Mouse (Mus musculus) megakaryocyte-erythroid progenitor cell, adult 5-6 weeks (primary cell): ENCODE results near the gene Hoxd11. TPM values are rescaled to one million over a fixed set of nuclear protein-coding genes. Genes with fewer than 3 reads are reported as not detected.

ENCODE experiments used
- ATAC-seq: replicated peaks from 2 replicates; pipeline ENCODE4 v1.8.0; 2016; ENCODE audit warnings: mild to moderate bottlenecking, inconsistent platforms; ENCODE audit not compliant: severe bottlenecking, poor library complexity, low FRiP score, low TSS enrichment
- total RNA-seq, 2 experiments: library from RNA; stranded (forward) in 1 of 2; stranded (reverse) in 1 of 2; fragments of 200-1000, 215-1000 nt in 1 of 2; fragments of >200 nt in 1 of 2; fragmentation: Nextera tagmentation in 1 of 2; gene quantifications; 2 replicates each; pipeline ENCODE4 v1.2.3; 2014 to 2017

Gene Hoxd11
- total RNA-seq (2014; fragmentation: Nextera tagmentation) (not detected in 2 replicates), total RNA-seq (2017) (not detected in 2 replicates)

DNA sequence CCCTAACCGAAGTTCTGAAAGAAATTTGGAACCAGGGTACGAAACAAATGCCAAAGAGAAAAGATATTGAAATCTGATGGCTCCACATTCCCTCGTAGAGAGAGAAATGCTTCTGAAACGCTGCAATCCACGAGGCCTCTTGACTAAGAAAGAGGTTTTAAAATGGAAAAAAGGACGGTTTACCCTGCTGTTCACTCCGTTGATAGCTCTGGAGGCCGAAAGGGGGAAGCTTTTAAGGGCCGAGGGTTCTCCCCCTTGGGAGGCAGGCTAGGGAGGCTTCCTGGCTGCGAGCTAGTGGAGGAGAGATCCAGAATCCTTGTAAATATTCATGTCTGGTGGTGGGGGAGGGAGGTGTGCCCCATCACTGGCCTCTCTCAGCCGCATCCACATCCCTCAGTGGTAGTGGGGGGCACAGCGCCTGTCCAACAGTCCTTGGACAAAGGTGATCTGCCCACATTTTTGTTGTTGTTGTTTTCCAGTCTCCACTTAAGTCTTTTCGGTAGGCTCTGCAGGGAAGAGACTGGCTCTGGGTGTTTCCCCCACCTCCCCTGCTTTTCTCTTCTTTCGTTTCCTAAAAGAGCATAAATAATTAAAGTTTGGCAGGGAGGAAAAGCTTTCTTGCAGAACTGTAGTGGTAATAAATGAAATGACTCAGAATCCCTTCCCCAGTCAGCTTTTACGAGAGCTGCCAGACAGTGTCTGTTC lies at the start of gene Hoxd11:
Gene Hoxd11 (plus strand): TSS at position 667 of the 705 bp plus-strand sequence.
- ATAC-seq, result no peak

GRCm38 (mm10) chr2:74635412-74635811 lies 43.9 kb upstream of the Hoxd11 start:
- ATAC-seq, result no peak

- no peak for ATAC-seq
These were observed 36.9 kb upstream of the Hoxd11 start for GRCm38 (mm10) chr2:74642431-74642830.

- ATAC-seq, result no peak
These were observed 33.7 kb upstream of the Hoxd11 start for GRCm38 (mm10) chr2:74645631-74646030.

DNA sequence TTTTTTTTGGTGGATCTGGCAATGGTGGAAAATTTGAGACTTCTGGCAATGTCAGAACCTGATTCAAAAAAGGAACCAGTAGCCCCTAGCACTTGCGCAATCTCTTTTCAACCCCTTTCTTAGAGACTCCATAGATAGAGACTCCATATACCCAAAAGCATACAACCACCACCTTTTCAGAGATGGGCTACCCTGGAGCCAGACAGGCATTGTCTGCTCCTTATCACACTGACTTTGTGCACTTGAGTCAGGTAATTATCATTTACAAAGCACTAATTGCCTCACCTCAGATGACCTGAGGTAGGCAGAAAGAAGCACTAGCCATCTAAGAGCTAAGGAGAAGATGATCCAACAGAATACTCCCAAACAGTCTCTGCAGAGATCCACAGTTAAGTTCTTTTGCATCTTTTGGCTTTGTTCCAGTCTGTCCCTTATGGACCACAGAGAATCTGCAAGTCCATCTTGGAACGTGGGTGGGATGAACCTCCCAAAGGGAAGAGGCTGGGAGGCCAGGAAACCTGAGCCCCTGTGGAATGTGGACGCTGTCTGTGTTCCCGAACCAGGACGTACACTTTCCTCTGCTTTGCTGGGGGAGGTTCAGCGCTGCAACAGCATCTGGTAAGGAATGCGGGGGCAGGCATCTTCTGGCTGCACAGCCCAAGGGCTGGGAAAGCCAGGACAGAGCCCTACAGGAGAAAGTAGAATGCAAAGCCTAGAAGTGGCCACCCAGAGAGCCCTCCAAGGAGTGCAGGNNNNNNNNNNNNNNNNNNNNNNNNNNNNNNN lies 32.1 kb upstream of the Hoxd11 start:
- ATAC-seq, result no peak

DNA sequence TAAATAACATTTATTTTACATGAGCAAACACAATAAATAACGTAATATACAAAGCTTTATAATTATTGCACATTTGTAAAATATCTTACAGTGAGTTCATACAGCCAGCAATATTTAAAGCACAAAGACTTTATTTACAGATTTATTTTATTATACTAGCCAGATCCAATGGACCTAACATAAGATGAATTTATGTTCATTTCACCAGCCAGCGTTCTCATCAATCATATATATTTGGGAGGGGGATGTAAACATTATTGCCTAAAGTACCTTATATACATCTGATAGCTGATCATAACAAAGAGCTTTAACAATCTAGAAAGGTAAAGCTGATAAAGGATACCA lies 26.4 kb upstream of the Hoxd11 start:
- no peak for ATAC-seq

- no peak for ATAC-seq
These were observed 25.4 kb upstream of the Hoxd11 start for GRCm38 (mm10) chr2:74653781-74654535.

- ATAC-seq, result no peak
These were observed 24.5 kb upstream of the Hoxd11 start for GRCm38 (mm10) chr2:74654743-74655419.

DNA sequence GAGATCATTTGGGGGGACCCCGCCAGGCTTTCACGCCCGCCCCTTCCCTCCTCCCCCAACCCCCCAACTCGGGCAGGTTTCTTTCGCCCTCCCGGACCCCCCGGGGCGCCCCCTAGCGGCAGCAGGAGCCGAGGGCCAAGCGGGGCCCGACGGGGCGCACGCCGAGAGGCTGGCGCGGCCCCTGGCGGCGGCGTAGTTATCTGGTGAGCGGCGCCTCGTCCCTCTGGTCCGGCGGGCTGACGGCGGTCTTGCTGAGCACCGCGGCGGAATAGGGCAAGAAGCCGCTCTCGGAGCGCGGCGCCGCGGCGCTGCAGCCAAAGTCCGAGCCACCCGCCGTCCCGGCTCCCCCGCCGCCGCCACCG lies 24.0 kb upstream of the Hoxd11 start:
- no peak for ATAC-seq

DNA sequence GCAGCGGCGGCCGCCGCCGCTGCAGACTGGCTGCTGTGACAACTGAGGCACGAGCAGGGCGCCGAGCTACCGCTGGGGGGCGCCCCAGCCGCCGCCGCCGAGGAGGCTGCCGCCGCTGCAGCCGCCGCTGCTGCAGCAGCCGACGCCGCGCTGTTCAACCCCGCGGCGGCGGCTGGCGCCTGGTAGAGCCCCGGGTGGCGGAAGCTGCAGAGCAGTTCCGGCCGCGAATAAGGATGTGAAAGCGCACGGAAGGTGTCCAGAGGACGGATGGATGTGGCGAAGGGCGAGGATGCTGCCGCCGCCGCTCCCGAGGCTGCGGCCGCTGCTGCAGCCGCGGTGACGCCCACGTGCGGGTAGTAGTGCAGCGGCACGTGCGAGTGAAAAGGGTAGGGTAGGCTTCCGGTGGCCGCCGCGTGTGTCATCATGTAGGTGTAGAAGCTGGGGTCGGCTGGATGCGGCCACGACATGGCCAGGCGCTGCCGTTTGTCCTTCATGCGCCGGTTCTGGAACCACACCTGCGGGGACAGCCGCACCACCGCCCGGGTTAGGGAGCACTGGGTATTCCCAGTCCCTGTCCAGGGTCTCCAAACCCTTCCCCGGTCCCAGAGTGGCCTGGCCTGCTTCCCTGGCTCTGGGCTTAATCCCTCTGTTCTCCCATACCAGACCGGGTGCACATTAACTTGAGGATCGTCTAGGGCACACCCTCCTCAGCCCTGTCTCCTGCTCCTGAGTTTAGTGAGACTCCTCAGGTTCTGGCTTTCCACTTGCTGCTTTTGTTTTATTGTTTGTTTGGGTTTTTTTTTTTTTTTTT lies 23.3 kb upstream of the Hoxd11 start:
- ATAC-seq, result no peak

DNA sequence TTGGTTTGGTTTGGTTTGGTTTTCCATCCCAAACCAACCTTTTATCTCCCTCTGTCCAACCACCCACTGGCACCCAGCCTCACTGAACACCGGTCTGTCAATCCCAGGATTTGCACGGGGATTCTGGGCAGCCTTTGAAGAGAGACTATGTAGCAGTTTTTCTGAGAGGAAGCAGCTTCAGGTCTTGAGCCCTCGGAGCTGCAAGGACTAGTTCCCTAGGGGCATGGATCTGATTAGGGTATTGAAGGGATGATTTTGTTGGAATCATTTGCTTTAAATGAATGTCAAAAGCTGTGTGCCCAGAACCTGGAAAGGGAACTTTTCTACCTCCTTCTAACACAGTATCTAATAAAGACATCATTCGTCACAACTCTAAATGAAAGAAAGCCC lies 22.7 kb upstream of the Hoxd11 start:
- ATAC-seq, result no peak

DNA sequence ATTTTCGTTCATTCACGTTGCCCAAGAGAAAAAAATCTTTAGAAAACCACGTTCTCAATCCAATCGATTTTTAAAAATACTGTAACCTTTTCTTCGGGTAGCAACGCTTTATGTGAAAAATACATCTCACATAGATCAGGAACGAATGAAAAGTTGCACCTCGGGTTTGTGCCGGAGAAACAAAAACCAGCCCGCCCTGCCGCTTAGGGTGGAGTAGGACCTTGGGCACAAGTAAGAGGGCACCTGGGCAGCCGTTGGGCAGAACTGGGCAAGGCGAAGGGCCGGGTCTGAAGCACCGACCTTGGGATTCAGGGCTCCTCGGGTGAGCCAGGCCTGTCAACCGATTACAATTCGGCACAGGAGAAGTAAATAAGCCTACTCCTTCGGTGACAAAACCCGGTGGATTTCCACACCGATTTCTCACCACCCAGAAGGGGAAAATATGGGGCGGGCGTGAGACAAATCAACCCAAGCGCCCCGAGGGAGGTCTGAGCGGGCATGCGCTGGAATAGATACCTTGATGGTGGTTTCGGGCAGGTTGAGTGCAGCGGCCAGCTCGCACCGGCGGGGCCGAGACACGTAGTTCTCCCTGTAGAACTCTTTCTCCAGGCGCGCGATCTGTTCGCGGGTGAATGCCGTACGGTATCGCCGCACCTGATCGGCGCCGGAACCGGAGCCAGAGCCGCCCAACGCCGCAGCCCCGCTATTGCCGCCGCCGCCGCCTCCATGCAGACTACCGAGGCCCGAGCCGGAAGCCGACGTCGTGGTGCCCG lies 21.9 kb upstream of the Hoxd11 start:
- no peak for ATAC-seq

DNA sequence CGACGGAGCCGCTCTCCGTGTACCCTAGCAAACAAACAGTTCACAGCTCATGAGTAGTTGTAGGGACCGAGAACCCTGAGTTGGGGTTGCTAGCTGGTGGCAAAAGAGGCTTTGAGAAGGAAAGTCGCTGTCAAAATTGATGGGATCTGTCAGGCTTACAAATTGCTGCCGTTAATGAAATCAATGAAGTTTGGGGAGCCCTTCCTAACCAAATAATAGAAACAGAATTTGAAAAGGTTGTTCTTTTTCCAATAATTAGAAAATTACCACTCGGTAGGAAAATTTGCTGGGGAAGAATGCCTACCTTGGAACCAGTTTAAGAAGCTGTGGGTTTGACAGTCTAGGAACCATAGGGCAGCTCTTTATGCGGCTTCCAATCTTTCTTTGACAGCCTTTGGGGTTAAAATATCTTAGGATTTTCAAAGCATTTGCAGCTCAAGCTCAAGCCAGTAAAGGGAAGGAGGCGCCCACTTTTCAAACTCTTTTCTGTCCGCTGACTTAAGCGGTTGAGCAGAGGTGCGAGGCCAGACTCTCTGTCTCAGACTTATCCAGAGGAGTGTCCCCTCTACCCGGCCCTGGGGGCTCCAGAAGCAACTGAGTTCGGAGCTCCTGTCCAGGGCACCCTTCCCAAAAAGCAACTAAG lies 21.2 kb upstream of the Hoxd11 start:
- no peak for ATAC-seq

DNA sequence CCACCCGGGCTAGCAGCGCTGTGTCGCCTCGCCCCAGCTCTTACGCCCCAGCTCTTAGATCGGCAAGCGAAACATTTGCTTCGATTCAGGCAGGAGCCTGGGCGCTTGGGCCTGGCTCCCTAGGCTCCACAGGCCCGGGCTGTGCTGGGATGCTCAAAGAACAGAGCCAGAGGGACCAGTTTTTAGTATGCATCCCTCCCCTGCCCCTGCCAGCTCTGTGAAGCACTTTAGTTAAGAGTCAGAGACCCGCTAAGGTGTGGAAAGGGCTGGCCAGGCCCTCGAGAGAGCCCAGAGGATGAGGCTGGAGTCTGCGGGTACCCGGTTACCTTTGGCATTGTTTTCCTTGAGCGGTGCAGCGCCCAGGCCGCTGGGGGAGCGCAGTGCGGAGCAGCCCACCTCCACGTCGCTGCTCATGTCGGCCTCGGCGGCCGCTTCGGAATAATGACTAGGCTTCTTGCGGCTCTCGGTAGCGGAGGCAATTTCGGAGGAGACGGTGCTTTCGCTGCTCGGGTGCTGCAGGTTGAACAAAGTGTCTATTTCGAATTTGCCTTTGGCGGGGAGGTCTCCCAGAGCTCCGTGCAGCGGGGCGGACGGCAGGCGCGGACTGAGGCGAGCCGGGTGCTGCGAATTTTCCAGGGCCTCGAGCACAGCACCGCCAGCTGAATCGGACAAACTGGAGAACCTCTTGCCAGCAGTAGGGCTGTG lies 20.5 kb upstream of the Hoxd11 start:
- ATAC-seq, result no peak

DNA sequence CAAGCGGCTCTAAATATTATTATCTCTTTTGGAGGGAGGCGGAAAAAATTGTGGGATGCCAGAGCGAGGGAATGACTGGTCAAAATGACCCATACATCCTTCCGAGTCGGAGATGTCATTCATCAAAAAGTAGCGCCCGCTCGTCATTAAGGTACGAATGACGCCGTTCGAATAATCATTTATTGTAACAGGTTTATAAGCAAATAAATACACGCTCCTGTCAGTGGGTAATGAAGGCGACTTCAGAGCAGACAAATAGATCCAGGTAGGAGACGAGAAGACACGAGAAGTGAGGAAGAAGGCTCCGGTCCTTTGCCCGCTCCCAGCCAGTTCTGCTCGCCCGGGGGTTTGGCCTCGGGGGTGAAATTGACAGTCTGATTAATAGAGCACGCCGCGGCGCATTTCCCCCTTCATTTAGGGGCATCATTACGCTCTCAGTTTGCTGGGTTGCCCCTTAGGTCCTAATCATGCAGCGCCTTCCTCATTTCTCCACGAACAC lies 19.8 kb upstream of the Hoxd11 start, which contains the start of gene Evx2:
Gene Evx2 (minus strand): TSS at position 51 of the 499 bp plus-strand sequence.
- ATAC-seq, result no peak

GRCm38 (mm10) chr2:74660421-74661375 lies 18.7 kb upstream of the Hoxd11 start:
- no peak for ATAC-seq
